Mouse (Mus musculus) stomach, postnatal 0 days (tissue): Measurements from ENCODE around the gene Rap1gap.

Experiments used
- CTCF ChIP-seq: IDR thresholded peaks from 2 replicates; pipeline ENCODE4 v1.5.1; 2016; ENCODE audit warnings: antibody characterized with exemption, low read depth, mild to moderate bottlenecking, moderate library complexity
- EP300 ChIP-seq: optimal IDR thresholded peaks from 2 replicates; pipeline ENCODE3; 2016; ENCODE audit warnings: antibody characterized with exemption

DNA sequence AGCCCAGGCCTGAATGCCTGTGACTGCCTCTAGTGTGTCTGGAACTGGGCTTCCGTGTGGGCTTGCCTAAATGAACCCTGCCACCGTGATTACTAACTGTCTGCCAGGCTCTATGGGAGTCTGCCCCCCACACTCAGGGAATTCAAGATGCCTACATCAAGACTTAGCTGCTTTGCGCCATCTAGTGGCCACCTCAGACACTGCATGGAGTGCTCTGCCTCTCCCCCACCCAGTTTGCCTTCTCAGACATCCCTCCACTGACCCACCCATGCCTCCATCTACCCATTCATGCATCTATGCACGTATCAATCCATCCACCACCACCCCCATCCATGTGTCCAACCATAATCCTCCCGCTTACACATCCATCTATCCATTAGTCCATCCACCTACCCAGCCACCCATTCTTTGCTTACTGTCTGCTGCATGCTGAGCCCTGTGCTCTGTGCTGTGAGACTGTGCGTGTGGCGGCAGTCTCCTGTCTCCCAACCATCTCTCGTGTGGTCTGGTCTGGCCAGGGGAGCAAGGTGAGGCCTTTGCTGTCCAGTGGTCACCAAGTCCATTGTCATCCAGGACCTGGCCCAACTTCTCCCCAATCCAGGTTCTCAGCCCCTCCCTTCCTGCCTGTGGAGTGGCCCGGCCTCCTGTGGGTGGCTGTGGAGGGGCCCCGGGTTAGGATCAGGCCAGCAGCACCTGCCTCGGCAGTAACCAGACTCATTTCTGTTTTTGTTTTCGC lies 58.3 kb downstream of the Rap1gap start:
- TF ChIP-seq CTCF = peak; percentile 94
- TF ChIP-seq EP300 = no peak
